Mouse (Mus musculus): ENCODE measurements around the gene Dpyd. TPM values are rescaled to one million over a fixed set of nuclear protein-coding genes. Genes with fewer than 3 reads are reported as not detected.

Gene Dpyd
- total and polyA plus RNA-seq, 3 experiments = 2.0 to 4.5 (median 4.3) TPM

- TF ChIP-seq EP300 (IDR thresholded peaks at IDR 0.05; ENCODE audit: insufficient read depth, low read depth, low read length) = no peak
- no peak for TF ChIP-seq CTCF (IDR thresholded peaks at IDR 0.05)
- no peak for TF ChIP-seq POLR2A (IDR thresholded peaks at IDR 0.05; ENCODE audit: insufficient read depth, low read depth, low read length)
- Histone ChIP-seq H3K9ac (ENCODE audit: low read depth, low read length) (no peak overlapping the region), H3K4me3 (no peak overlapping the region), H3K27ac (no peak overlapping the region), H3K36me3 (ENCODE audit: control insufficient read depth, insufficient read depth, low read length) (no peaks in the 10 kb centered on the region), H3K79me2 (replicated peaks; ENCODE audit: control insufficient read depth, insufficient read depth, low read length) (no peaks in the 10 kb centered on the region), H3K4me1 (ENCODE audit: control insufficient read depth, insufficient read depth, low read length) (no peaks in the 10 kb centered on the region), H3K27me3 (ENCODE audit: control insufficient read depth, insufficient read depth, low read length) (no peaks in the 10 kb centered on the region)
- intact Hi-C loops (cut with DNase I) = no loop called here
- no peak for DNase-seq
- WGBS = 75% methylated on average over 3 of the region's 3 CpGs
Measured at GRCm38 (mm10) chr3:119362392-119362791, 800.5 kb downstream of the Dpyd start.

GRCm38 (mm10) chr3:119368931-119369330, 807.0 kb downstream of the Dpyd start:
- Histone ChIP-seq H3K4me1 (ENCODE audit: control insufficient read depth, insufficient read depth, low read length) (no peaks in the 10 kb centered on the region), H3K79me2 (replicated peaks; ENCODE audit: control insufficient read depth, insufficient read depth, low read length) (no peaks in the 10 kb centered on the region), H3K27me3 (ENCODE audit: control insufficient read depth, insufficient read depth, low read length) (no peaks in the 10 kb centered on the region), H3K36me3 (ENCODE audit: control insufficient read depth, insufficient read depth, low read length) (no peaks in the 10 kb centered on the region), H3K9ac (ENCODE audit: low read depth, low read length) (no peak overlapping the region), H3K27ac (no peak overlapping the region), H3K4me3 (no peak overlapping the region)
- DNase-seq = no peak
- intact Hi-C loops (cut with DNase I) = no loop called here
- TF ChIP-seq POLR2A (IDR thresholded peaks at IDR 0.05; ENCODE audit: insufficient read depth, low read depth, low read length) (no peak), CTCF (IDR thresholded peaks at IDR 0.05) (no peak), EP300 (IDR thresholded peaks at IDR 0.05; ENCODE audit: insufficient read depth, low read depth, low read length) (no peak)
- 41% methylated on average over 2 of the region's 2 CpGs for WGBS

GRCm38 (mm10) chr3:119381119-119381518, 819.2 kb downstream of the Dpyd start:
- H3K27ac ChIP-seq = no peak overlapping the region
- H3K4me1 ChIP-seq (ENCODE audit: control insufficient read depth, insufficient read depth, low read length) = no peaks in the 10 kb centered on the region
- no peaks in the 10 kb centered on the region for H3K27me3 ChIP-seq (ENCODE audit: control insufficient read depth, insufficient read depth, low read length)
- no peak overlapping the region for H3K4me3 ChIP-seq
- TF ChIP-seq CTCF (IDR thresholded peaks at IDR 0.05) = no peak
- TF ChIP-seq EP300 (IDR thresholded peaks at IDR 0.05; ENCODE audit: insufficient read depth, low read depth, low read length) = no peak
- TF ChIP-seq POLR2A (IDR thresholded peaks at IDR 0.05; ENCODE audit: insufficient read depth, low read depth, low read length) = no peak
- H3K9ac ChIP-seq (ENCODE audit: low read depth, low read length) = no peak overlapping the region
- H3K36me3 ChIP-seq (ENCODE audit: control insufficient read depth, insufficient read depth, low read length) = no peaks in the 10 kb centered on the region
- intact Hi-C loops (cut with DNase I) = no loop called here
- H3K79me2 ChIP-seq (replicated peaks; ENCODE audit: control insufficient read depth, insufficient read depth, low read length) = no peaks in the 10 kb centered on the region
- WGBS = 57% methylated on average over 1 of the region's 1 CpGs
- no peak for DNase-seq

- TF ChIP-seq POLR2A (IDR thresholded peaks at IDR 0.05; ENCODE audit: insufficient read depth, low read depth, low read length) (no peak), CTCF (IDR thresholded peaks at IDR 0.05) (no peak), EP300 (IDR thresholded peaks at IDR 0.05; ENCODE audit: insufficient read depth, low read depth, low read length) (no peak)
- no peak for DNase-seq
- Histone ChIP-seq H3K36me3 (ENCODE audit: control insufficient read depth, insufficient read depth, low read length) (no peaks in the 10 kb centered on the region), H3K27ac (no peak overlapping the region), H3K79me2 (replicated peaks; ENCODE audit: control insufficient read depth, insufficient read depth, low read length) (no peaks in the 10 kb centered on the region), H3K27me3 (ENCODE audit: control insufficient read depth, insufficient read depth, low read length) (no peaks in the 10 kb centered on the region), H3K9ac (ENCODE audit: low read depth, low read length) (no peak overlapping the region), H3K4me3 (no peak overlapping the region), H3K4me1 (ENCODE audit: control insufficient read depth, insufficient read depth, low read length) (no peaks in the 10 kb centered on the region)
- intact Hi-C loops (cut with DNase I) = no loop called here
- 88% methylated on average over 1 of the region's 1 CpGs for whole genome bisulfite sequencing
Measured at GRCm38 (mm10) chr3:119382395-119382794, 820.5 kb downstream of the Dpyd start.

- no peak for DNase-seq
- no peak for TF ChIP-seq POLR2A (IDR thresholded peaks at IDR 0.05; ENCODE audit: insufficient read depth, low read depth, low read length)
- TF ChIP-seq CTCF (IDR thresholded peaks at IDR 0.05) = no peak
- TF ChIP-seq EP300 (IDR thresholded peaks at IDR 0.05; ENCODE audit: insufficient read depth, low read depth, low read length) = no peak
- Histone ChIP-seq H3K27ac (no peak overlapping the region), H3K36me3 (ENCODE audit: control insufficient read depth, insufficient read depth, low read length) (no peaks in the 10 kb centered on the region), H3K4me3 (no peak overlapping the region), H3K4me1 (ENCODE audit: control insufficient read depth, insufficient read depth, low read length) (no peaks in the 10 kb centered on the region), H3K79me2 (replicated peaks; ENCODE audit: control insufficient read depth, insufficient read depth, low read length) (no peaks in the 10 kb centered on the region), H3K27me3 (ENCODE audit: control insufficient read depth, insufficient read depth, low read length) (no peaks in the 10 kb centered on the region), H3K9ac (ENCODE audit: low read depth, low read length) (no peak overlapping the region)
- intact Hi-C loops (cut with DNase I) = no loop called here
- 78% methylated on average over 26 of the region's 26 CpGs for WGBS
Measured at GRCm38 (mm10) chr3:119387332-119388105, 825.6 kb downstream of the Dpyd start.

- intact Hi-C loops (cut with DNase I) = no loop called here
- no peak for DNase-seq
- Histone ChIP-seq H3K4me3 (no peak overlapping the region), H3K4me1 (ENCODE audit: control insufficient read depth, insufficient read depth, low read length) (no peaks in the 10 kb centered on the region), H3K27ac (no peak overlapping the region), H3K9ac (ENCODE audit: low read depth, low read length) (no peak overlapping the region), H3K79me2 (replicated peaks; ENCODE audit: control insufficient read depth, insufficient read depth, low read length) (no peaks in the 10 kb centered on the region), H3K36me3 (ENCODE audit: control insufficient read depth, insufficient read depth, low read length) (no peaks in the 10 kb centered on the region), H3K27me3 (ENCODE audit: control insufficient read depth, insufficient read depth, low read length) (no peaks in the 10 kb centered on the region)
- TF ChIP-seq EP300 (IDR thresholded peaks at IDR 0.05; ENCODE audit: insufficient read depth, low read depth, low read length) (no peak), CTCF (IDR thresholded peaks at IDR 0.05) (no peak)
- WGBS = 59% methylated on average over 5 of the region's 5 CpGs
Measured at GRCm38 (mm10) chr3:119397205-119397604, 835.3 kb downstream of the Dpyd start.

Data from heart, adult 2 months (tissue).